Mouse (Mus musculus): ENCODE measurements around the gene Arf4.

The Arf4 gene

GRCm38 (mm10) chr14:26637851-26638707, at the start of gene Arf4:
Gene Arf4 (plus strand): TSS chr14:26638074.
- TF ChIP-seq GATA4 (IDR thresholded peaks at IDR 0.05; ENCODE audit: insufficient replicate concordance, low read length), result peak; percentile 62; the same call in 1 of the 2 replicates

- no peak for TF ChIP-seq GATA4 (IDR thresholded peaks at IDR 0.05; ENCODE audit: insufficient replicate concordance, low read length)
Observed at GRCm38 (mm10) chr14:26591353-26591752, 46.5 kb upstream of the Arf4 start.

GRCm38 (mm10) chr14:26593281-26593895, 44.5 kb upstream of the Arf4 start:
- TF ChIP-seq GATA4 (IDR thresholded peaks at IDR 0.05; ENCODE audit: insufficient replicate concordance, low read length), result no peak

GRCm38 (mm10) chr14:26595167-26595566, 42.7 kb upstream of the Arf4 start:
- no peak for TF ChIP-seq GATA4 (IDR thresholded peaks at IDR 0.05; ENCODE audit: insufficient replicate concordance, low read length)

- TF ChIP-seq GATA4 (IDR thresholded peaks at IDR 0.05; ENCODE audit: insufficient replicate concordance, low read length), result no peak; the same call in 1 of the 2 replicates
Observed at GRCm38 (mm10) chr14:26595695-26596365, 42.0 kb upstream of the Arf4 start.

- TF ChIP-seq GATA4 (IDR thresholded peaks at IDR 0.05; ENCODE audit: insufficient replicate concordance, low read length), result no peak
Observed at GRCm38 (mm10) chr14:26605354-26605753, 32.5 kb upstream of the Arf4 start.

- no peak for TF ChIP-seq GATA4 (IDR thresholded peaks at IDR 0.05; ENCODE audit: insufficient replicate concordance, low read length)
Observed at GRCm38 (mm10) chr14:26609674-26610073, 28.2 kb upstream of the Arf4 start.

GRCm38 (mm10) chr14:26610689-26611088, 27.2 kb upstream of the Arf4 start:
- TF ChIP-seq GATA4 (IDR thresholded peaks at IDR 0.05; ENCODE audit: insufficient replicate concordance, low read length), result no peak

GRCm38 (mm10) chr14:26625301-26625700, 12.6 kb upstream of the Arf4 start:
- TF ChIP-seq GATA4 (IDR thresholded peaks at IDR 0.05; ENCODE audit: insufficient replicate concordance, low read length), result no peak

GRCm38 (mm10) chr14:26626605-26627140, 11.2 kb upstream of the Arf4 start:
- no peak for TF ChIP-seq GATA4 (IDR thresholded peaks at IDR 0.05; ENCODE audit: insufficient replicate concordance, low read length)

- TF ChIP-seq GATA4 (IDR thresholded peaks at IDR 0.05; ENCODE audit: insufficient replicate concordance, low read length), result no peak
Observed at GRCm38 (mm10) chr14:26637025-26637850, 636 bp upstream of the Arf4 start.

GRCm38 (mm10) chr14:26638708-26639084, 822 bp downstream of the Arf4 start:
- no peak for TF ChIP-seq GATA4 (IDR thresholded peaks at IDR 0.05; ENCODE audit: insufficient replicate concordance, low read length)

GRCm38 (mm10) chr14:26639251-26639650, 1.4 kb downstream of the Arf4 start:
- no peak for TF ChIP-seq GATA4 (IDR thresholded peaks at IDR 0.05; ENCODE audit: insufficient replicate concordance, low read length)

- no peak for TF ChIP-seq GATA4 (IDR thresholded peaks at IDR 0.05; ENCODE audit: insufficient replicate concordance, low read length)
Observed at GRCm38 (mm10) chr14:26639961-26640360, 2.1 kb downstream of the Arf4 start.

Data from liver, adult (tissue).